Mouse (Mus musculus) forebrain, embryonic 13.5 days (tissue): Measurements from ENCODE around the gene Ptch1. TPM values are rescaled to one million over a fixed set of nuclear protein-coding genes. Genes with fewer than 3 reads are reported as not detected.

ENCODE experiments used
- ATAC-seq: fragments of 200-750 bp; cut with Nextera tagmentation; 2 replicates; pipeline ENCODE4 v1.8.0; 2017
- H3K27ac ChIP-seq: fragments of 300-500 bp; sonication (generic); 2 replicates; pipeline ENCODE4 v1.5.1; 2015; ENCODE audit warnings: inconsistent platforms, mild to moderate bottlenecking, moderate library complexity
- H3K27me3 ChIP-seq: fragments of 300-500 bp; sonication (generic); 2 replicates; pipeline ENCODE4 v1.6.1; 2015; ENCODE audit warnings: mild to moderate bottlenecking, inconsistent platforms
- H3K36me3 ChIP-seq: fragments of 300-500 bp; sonication (generic); 2 replicates; pipeline ENCODE4 v1.6.1; 2015; ENCODE audit warnings: mild to moderate bottlenecking, inconsistent platforms; ENCODE audit not compliant: poor library complexity, severe bottlenecking
- H3K4me1 ChIP-seq: fragments of 300-500 bp; sonication (generic); 2 replicates; pipeline ENCODE4 v1.6.1; 2015; ENCODE audit warnings: inconsistent platforms
- H3K4me2 ChIP-seq: fragments of 300-500 bp; sonication (generic); 2 replicates; pipeline ENCODE4 v1.6.1; 2015; ENCODE audit warnings: inconsistent platforms, mild to moderate bottlenecking, moderate library complexity
- H3K4me3 ChIP-seq: fragments of 300-500 bp; sonication (generic); 2 replicates; pipeline ENCODE4 v1.5.1; 2015; ENCODE audit warnings: mild to moderate bottlenecking, inconsistent platforms
- H3K9ac ChIP-seq: fragments of 300-500 bp; sonication (generic); 2 replicates; pipeline ENCODE4 v1.6.1; 2015; ENCODE audit warnings: mild to moderate bottlenecking, inconsistent platforms
- H3K9me3 ChIP-seq: fragments of 300-500 bp; sonication (generic); replicated peaks from 2 replicates; pipeline ENCODE4 v1.6.1; 2016; ENCODE audit warnings: inconsistent platforms
- WGBS: fragments of 180-500 bp; shearing (Covaris S2); methylation state at CpG from one replicate; pipeline ENCODE4 v1.1.7; 2015; 5-methylcytosine and 5-hydroxymethylcytosine counted together
- polyA plus RNA-seq: library from polyadenylated mRNA; unstranded; fragments of >200 nt; fragmentation: Nextera tagmentation; extraction: Ambion mirVana; gene quantifications from 2 replicates; pipeline ENCODE4 v1.2.1, GENCODE M21; 2015

The Ptch1 gene
- polyA plus RNA-seq, 1 experiment from 2014 or later = 11.3 TPM

GRCm38 (mm10) chr13:63512411-63512810, 61.0 kb downstream of the Ptch1 start:
- Histone ChIP-seq H3K9ac (no peak overlapping the region), H3K4me3 (no peak overlapping the region), H3K36me3 (peaks cover 73% of the 10 kb centered on the region), H3K4me2 (no peak overlapping the region), H3K9me3 (no peaks in the 10 kb centered on the region), H3K27ac (no peak overlapping the region), H3K4me1 (peaks cover 40% of the 10 kb centered on the region), H3K27me3 (no peaks in the 10 kb centered on the region)
- ATAC-seq = no peak
- 62% methylated on average over 6 of the region's 6 CpGs for WGBS

GRCm38 (mm10) chr13:63507821-63508220, 65.6 kb downstream of the Ptch1 start:
- H3K36me3 ChIP-seq = peaks cover 46% of the 10 kb centered on the region
- 92% methylated on average over 5 of the region's 5 CpGs for WGBS
- H3K27ac ChIP-seq = no peak overlapping the region

GRCm38 (mm10) chr13:63507001-63507556, 66.3 kb downstream of the Ptch1 start:
- Histone ChIP-seq H3K9me3 (no peaks in the 10 kb centered on the region), H3K36me3 (peaks cover 39% of the 10 kb centered on the region), H3K4me1 (no peaks in the 10 kb centered on the region), H3K4me2 (no peak overlapping the region), H3K9ac (no peak overlapping the region), H3K27ac (no peak overlapping the region), H3K27me3 (peaks cover 3% of the 10 kb centered on the region; the same call in 1 of the 2 replicates), H3K4me3 (no peak overlapping the region)
- ATAC-seq = no peak
- WGBS = 87% methylated on average over 6 of the region's 6 CpGs

More at GRCm38 (mm10) chr13:63507821-63508220, 65.6 kb downstream of the Ptch1 start:
- H3K9me3 ChIP-seq = no peaks in the 10 kb centered on the region
- no peaks in the 10 kb centered on the region for H3K27me3 ChIP-seq
- no peak for ATAC-seq
- peaks cover 3% of the 10 kb centered on the region; the same call in 1 of the 2 replicates for H3K4me1 ChIP-seq
- H3K4me3 ChIP-seq = no peak overlapping the region
- no peak overlapping the region for H3K4me2 ChIP-seq
- H3K9ac ChIP-seq = no peak overlapping the region

- Histone ChIP-seq H3K9ac (no peak overlapping the region), H3K9me3 (no peaks in the 10 kb centered on the region), H3K4me1 (no peaks in the 10 kb centered on the region), H3K27me3 (peaks cover 3% of the 10 kb centered on the region; the same call in 1 of the 2 replicates), H3K27ac (no peak overlapping the region), H3K4me2 (no peak overlapping the region), H3K36me3 (peaks cover 32% of the 10 kb centered on the region), H3K4me3 (no peak overlapping the region)
- no peak for ATAC-seq
- WGBS = 53% methylated on average over 1 of the region's 1 CpGs
Measured at GRCm38 (mm10) chr13:63506364-63506763, 67.0 kb downstream of the Ptch1 start.

GRCm38 (mm10) chr13:63502391-63502790, 71.0 kb downstream of the Ptch1 start:
- 98% methylated on average over 2 of the region's 2 CpGs for WGBS
- ATAC-seq = no peak

GRCm38 (mm10) chr13:63499489-63499888, 73.9 kb downstream of the Ptch1 start:
- H3K9me3 ChIP-seq = no peaks in the 10 kb centered on the region
- H3K4me3 ChIP-seq = no peak overlapping the region
- H3K27ac ChIP-seq = no peak overlapping the region
- H3K27me3 ChIP-seq = peaks cover 22% of the 10 kb centered on the region; the same call in 1 of the 2 replicates
- H3K4me1 ChIP-seq = peaks cover 17% of the 10 kb centered on the region
- H3K36me3 ChIP-seq = no peaks in the 10 kb centered on the region
- ATAC-seq = no peak
- H3K9ac ChIP-seq = no peak overlapping the region
- H3K4me2 ChIP-seq = no peak overlapping the region
- 94% methylated on average over 2 of the region's 2 CpGs for WGBS

More at GRCm38 (mm10) chr13:63502391-63502790, 71.0 kb downstream of the Ptch1 start:
- peaks cover 12% of the 10 kb centered on the region; the same call in 1 of the 2 replicates for H3K27me3 ChIP-seq
- no peak overlapping the region for H3K9ac ChIP-seq
- H3K27ac ChIP-seq = no peak overlapping the region
- H3K36me3 ChIP-seq = peaks cover under 1% of the 10 kb centered on the region; the same call in 1 of the 2 replicates
- no peak overlapping the region for H3K4me3 ChIP-seq
- no peak overlapping the region for H3K4me2 ChIP-seq
- H3K9me3 ChIP-seq = no peaks in the 10 kb centered on the region
- no peaks in the 10 kb centered on the region for H3K4me1 ChIP-seq

- peak; percentile 92 for ATAC-seq
- Histone ChIP-seq H3K4me3 (no peak within 1 kb of the TSS), H3K36me3 (no peaks in the 10 kb centered on the region), H3K27ac (peak within 1 kb of the TSS; percentile 45), H3K27me3 (peaks cover 23% of the 10 kb centered on the region; the same call in 1 of the 2 replicates), H3K4me2 (peak within 1 kb of the TSS; percentile 42), H3K4me1 (peaks cover 17% of the 10 kb centered on the region), H3K9ac (peak within 1 kb of the TSS; percentile 22; the same call in 1 of the 2 replicates), H3K9me3 (no peaks in the 10 kb centered on the region)
- 14% methylated on average over 23 of the region's 23 CpGs for WGBS
Measured at GRCm38 (mm10) chr13:63496646-63497582, 76.5 kb downstream of the Ptch1 start, which contains the start of gene Fancc. TSS of gene Fancc (minus strand) at chr13:63497278.

GRCm38 (mm10) chr13:63487707-63488042, 85.7 kb downstream of the Ptch1 start:
- Histone ChIP-seq H3K4me1 (peaks cover 15% of the 10 kb centered on the region), H3K27ac (no peak overlapping the region), H3K4me3 (no peak overlapping the region), H3K9ac (no peak overlapping the region), H3K27me3 (peaks cover 3% of the 10 kb centered on the region; the same call in 1 of the 2 replicates), H3K9me3 (no peaks in the 10 kb centered on the region), H3K36me3 (no peaks in the 10 kb centered on the region), H3K4me2 (peak overlapping the region; percentile 38; the same call in 1 of the 2 replicates)
- WGBS = 38% methylated on average over 7 of the region's 7 CpGs
- ATAC-seq = no peak

- Histone ChIP-seq H3K4me3 (no peak overlapping the region), H3K9me3 (no peaks in the 10 kb centered on the region), H3K36me3 (no peaks in the 10 kb centered on the region), H3K27me3 (peaks cover 3% of the 10 kb centered on the region; the same call in 1 of the 2 replicates), H3K4me1 (peaks cover 15% of the 10 kb centered on the region), H3K4me2 (peak overlapping the region; percentile 38), H3K27ac (no peak overlapping the region), H3K9ac (no peak overlapping the region)
- ATAC-seq = peak; percentile 75; the same call in 1 of the 2 replicates
- WGBS = 6% methylated on average over 18 of the region's 18 CpGs
Measured at GRCm38 (mm10) chr13:63486791-63487706, 86.3 kb downstream of the Ptch1 start.

GRCm38 (mm10) chr13:63475356-63475755, 98.0 kb downstream of the Ptch1 start:
- 86% methylated on average over 8 of the region's 8 CpGs for WGBS

More at GRCm38 (mm10) chr13:63475356-63475755, 98.0 kb downstream of the Ptch1 start:
- Histone ChIP-seq H3K9me3 (no peaks in the 10 kb centered on the region; the same call in 1 of the 2 replicates), H3K4me2 (no peak overlapping the region), H3K36me3 (no peaks in the 10 kb centered on the region), H3K4me3 (no peak overlapping the region), H3K9ac (no peak overlapping the region), H3K27me3 (no peaks in the 10 kb centered on the region), H3K4me1 (no peaks in the 10 kb centered on the region), H3K27ac (no peak overlapping the region)
- no peak for ATAC-seq
